Mouse (Mus musculus) brain, embryonic 14.5 days (tissue): ENCODE results near the gene Sumf1.

Source experiments
- CTCF ChIP-seq: fragments of 200-500 bp; IDR thresholded peaks from 2 replicates; pipeline ENCODE4 v1.5.1; 2012; ENCODE audit warnings: inconsistent platforms, mild to moderate bottlenecking, moderate library complexity, borderline replicate concordance; ENCODE audit not compliant: insufficient read depth, insufficient read length; ENCODE audit errors: extremely low read depth
- POLR2A ChIP-seq: fragments of 200-500 bp; IDR thresholded peaks from 2 replicates; pipeline ENCODE4 v1.6.1; 2012; ENCODE audit warnings: mild to moderate bottlenecking, inconsistent platforms, borderline replicate concordance; ENCODE audit not compliant: poor library complexity, insufficient read depth, insufficient read length, severe bottlenecking; ENCODE audit errors: extremely low read depth

DNA sequence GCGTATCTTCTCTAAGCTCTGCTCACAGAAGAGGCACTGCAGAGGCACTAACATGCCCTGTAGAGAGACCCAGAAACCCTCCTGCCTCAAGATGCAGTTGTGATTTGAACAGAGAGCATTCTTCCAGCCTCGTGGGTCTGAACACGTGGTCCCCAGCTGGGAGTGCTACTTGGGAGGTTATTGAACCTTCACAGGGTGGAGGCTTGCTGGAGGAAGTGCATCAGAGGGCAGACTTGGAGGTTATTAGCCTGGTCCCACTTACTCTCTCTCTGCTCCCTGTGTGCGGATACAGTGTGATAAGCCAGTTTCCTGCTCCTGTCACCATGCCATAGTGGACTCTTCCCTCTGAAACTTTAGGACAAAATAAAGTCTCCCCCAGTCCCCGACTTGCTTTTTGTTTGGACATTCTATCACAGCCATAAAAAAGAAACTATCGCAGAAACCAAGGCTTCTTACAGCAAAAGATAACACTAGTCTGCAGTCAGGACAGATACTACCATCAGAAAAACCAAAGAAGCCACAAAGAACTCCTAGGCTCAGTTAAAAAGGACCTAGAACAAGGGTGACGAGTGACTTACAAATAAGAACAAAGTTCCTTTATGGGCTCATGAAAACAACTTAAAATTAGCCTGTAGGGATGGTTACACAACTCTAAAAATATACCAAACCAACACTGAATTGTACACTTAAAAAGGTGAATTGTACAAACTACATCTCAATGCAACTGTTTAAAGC, 17.3 kb downstream of the Sumf1 start:
- TF ChIP-seq POLR2A (no peak), CTCF (no peak)
